Mouse (Mus musculus): Measurements from ENCODE around the gene Pidd1. TPM values are rescaled to one million over a fixed set of nuclear protein-coding genes. Genes with fewer than 3 reads are reported as not detected.
A peak's percentile ranks its signal among the peaks of the same experiment; 100 is the strongest.
"Not testable (repeated sequence)": the region's sequence is repeated elsewhere in the genome, so short reads cannot be mapped to it uniquely, and the experiment has no call there.

Pidd1 gene
- polyA plus RNA-seq, 1 experiment from 2014 or later = 15.0 TPM

- peak overlapping the region; percentile 69 for H3K9ac ChIP-seq
- H3K27ac ChIP-seq = peak overlapping the region; percentile 58
- no peaks in the 10 kb centered on the region for H3K9me3 ChIP-seq
- peak overlapping the region; percentile 51 for H3K4me3 ChIP-seq
- ATAC-seq (ENCODE audit: insufficient number of reproducible peaks, insufficient read depth, low FRiP score, low TSS enrichment) = no peak
- H3K4me2 ChIP-seq (replicated peaks) = peak overlapping the region; percentile 97
- H3K36me3 ChIP-seq = peaks cover 16% of the 10 kb centered on the region
- 1% methylated on average over 23 of the region's 23 CpGs for WGBS
- H3K4me1 ChIP-seq = peaks cover 13% of the 10 kb centered on the region
- H3K27me3 ChIP-seq = peaks cover 32% of the 10 kb centered on the region
Observed at GRCm38 (mm10) chr7:141455610-141456314, 11.9 kb upstream of the Pidd1 start.

- H3K9me3 ChIP-seq = no peaks in the 10 kb centered on the region
- peak within 1 kb of the TSS; percentile 69 for H3K9ac ChIP-seq
- H3K4me3 ChIP-seq = peak within 1 kb of the TSS; percentile 51
- peaks cover 13% of the 10 kb centered on the region for H3K4me1 ChIP-seq
- WGBS = under 1% methylated on average over 43 of the region's 45 CpGs
- peaks cover 25% of the 10 kb centered on the region for H3K27me3 ChIP-seq
- peaks cover 22% of the 10 kb centered on the region for H3K36me3 ChIP-seq
- peak within 1 kb of the TSS; percentile 97 for H3K4me2 ChIP-seq (replicated peaks)
- ATAC-seq (ENCODE audit: insufficient number of reproducible peaks, insufficient read depth, low FRiP score, low TSS enrichment) = peak; percentile 64
- peak within 1 kb of the TSS; percentile 58 for H3K27ac ChIP-seq
Observed at GRCm38 (mm10) chr7:141454967-141455551, 11.2 kb upstream of the Pidd1 start, which contains the start of gene Pnpla2. TSS of gene Pnpla2 (plus strand) at chr7:141455198.

GRCm38 (mm10) chr7:141453636-141454035 lies 9.8 kb upstream of the Pidd1 start:
- H3K4me3 ChIP-seq = no peak overlapping the region
- 81% methylated on average over 2 of the region's 2 CpGs for WGBS
- H3K9me3 ChIP-seq = no peaks in the 10 kb centered on the region
- H3K27ac ChIP-seq = no peak overlapping the region
- no peak overlapping the region for H3K9ac ChIP-seq
- H3K4me1 ChIP-seq = peaks cover 17% of the 10 kb centered on the region
- H3K4me2 ChIP-seq (replicated peaks) = no peak overlapping the region
- peaks cover 36% of the 10 kb centered on the region for H3K36me3 ChIP-seq
- ATAC-seq (ENCODE audit: insufficient number of reproducible peaks, insufficient read depth, low FRiP score, low TSS enrichment) = no peak
- H3K27me3 ChIP-seq = peaks cover 11% of the 10 kb centered on the region

- H3K4me1 ChIP-seq = peaks cover 23% of the 10 kb centered on the region
- no peaks in the 10 kb centered on the region for H3K9me3 ChIP-seq
- no peak for ATAC-seq (ENCODE audit: insufficient number of reproducible peaks, insufficient read depth, low FRiP score, low TSS enrichment)
- H3K27ac ChIP-seq = no peak overlapping the region
- H3K4me2 ChIP-seq (replicated peaks) = no peak overlapping the region
- no peak overlapping the region for H3K9ac ChIP-seq
- H3K36me3 ChIP-seq = peaks cover 38% of the 10 kb centered on the region
- H3K27me3 ChIP-seq = 0 out of 2 replicates have a peak, but pooled peaks cover under 1% of the 10 kb centered on the region
- no peak overlapping the region for H3K4me3 ChIP-seq
Observed at GRCm38 (mm10) chr7:141451928-141452327, 8.1 kb upstream of the Pidd1 start.

- peak within 1 kb of the TSS; percentile 78 for H3K4me3 ChIP-seq
- ATAC-seq (ENCODE audit: insufficient number of reproducible peaks, insufficient read depth, low FRiP score, low TSS enrichment) = peak; percentile 85
- under 1% methylated on average over 63 of the region's 63 CpGs for WGBS
- H3K27ac ChIP-seq = peak within 1 kb of the TSS; percentile 81
- H3K4me1 ChIP-seq = peaks cover 21% of the 10 kb centered on the region
- H3K9me3 ChIP-seq = no peaks in the 10 kb centered on the region
- H3K27me3 ChIP-seq = no peaks in the 10 kb centered on the region
- peak within 1 kb of the TSS; percentile 91 for H3K9ac ChIP-seq
- peaks cover 37% of the 10 kb centered on the region for H3K36me3 ChIP-seq
- H3K4me2 ChIP-seq (replicated peaks) = peak within 1 kb of the TSS; percentile 71
Observed at GRCm38 (mm10) chr7:141447110-141447991, 3.5 kb upstream of the Pidd1 start, which contains the start of gene Rplp2. TSS of gene Rplp2 (plus strand) at chr7:141447370.

- H3K27me3 ChIP-seq; H3K27ac ChIP-seq; H3K9ac ChIP-seq; ATAC-seq (ENCODE audit: insufficient number of reproducible peaks, insufficient read depth, low FRiP score, low TSS enrichment); H3K9me3 ChIP-seq: not testable (repeated sequence)
- WGBS = 80% methylated on average over 3 of the region's 3 CpGs
- H3K4me3 ChIP-seq = peak overlapping the region; percentile 8; the same call in 1 of the 2 replicates
- H3K4me2 ChIP-seq (replicated peaks) = peak overlapping the region; percentile 71; the same call in 1 of the 2 replicates
- H3K4me1 ChIP-seq = peaks cover 29% of the 10 kb centered on the region
- peaks cover 35% of the 10 kb centered on the region for H3K36me3 ChIP-seq
Observed at GRCm38 (mm10) chr7:141446374-141446773, 2.5 kb upstream of the Pidd1 start.

GRCm38 (mm10) chr7:141443081-141443821 lies 574 bp downstream of the Pidd1 start:
- Histone ChIP-seq H3K9ac (peak overlapping the region; percentile 53), H3K36me3 (peaks cover 38% of the 10 kb centered on the region), H3K9me3 (no peaks in the 10 kb centered on the region), H3K4me1 (peaks cover 21% of the 10 kb centered on the region), H3K4me3 (peak overlapping the region; percentile 38), H3K27ac (peak overlapping the region; percentile 38), H3K4me2 (replicated peaks) (peak overlapping the region; percentile 57), H3K27me3 (no peaks in the 10 kb centered on the region)
- WGBS = 26% methylated on average over 12 of the region's 12 CpGs
- no peak for ATAC-seq (ENCODE audit: insufficient number of reproducible peaks, insufficient read depth, low FRiP score, low TSS enrichment)

- 92% methylated on average over 13 of the region's 13 CpGs for WGBS
- H3K36me3 ChIP-seq = peaks cover 41% of the 10 kb centered on the region
Observed at GRCm38 (mm10) chr7:141442199-141442598, 1.6 kb downstream of the Pidd1 start.

GRCm38 (mm10) chr7:141441460-141441859 lies 2.4 kb downstream of the Pidd1 start:
- Histone ChIP-seq H3K36me3 (peaks cover 41% of the 10 kb centered on the region), H3K4me3 (no peak overlapping the region), H3K9me3 (no peaks in the 10 kb centered on the region), H3K27ac (no peak overlapping the region), H3K4me1 (peaks cover 28% of the 10 kb centered on the region), H3K9ac (no peak overlapping the region), H3K4me2 (replicated peaks) (no peak overlapping the region), H3K27me3 (no peaks in the 10 kb centered on the region)
- 90% methylated on average over 9 of the region's 9 CpGs for WGBS
- no peak for ATAC-seq (ENCODE audit: insufficient number of reproducible peaks, insufficient read depth, low FRiP score, low TSS enrichment)

More at GRCm38 (mm10) chr7:141442199-141442598, 1.6 kb downstream of the Pidd1 start:
- Histone ChIP-seq H3K4me1 (peaks cover 21% of the 10 kb centered on the region), H3K4me3 (peak overlapping the region; percentile 38; the same call in 1 of the 2 replicates), H3K9ac (peak overlapping the region; percentile 53), H3K27ac (no peak overlapping the region), H3K9me3 (no peaks in the 10 kb centered on the region), H3K4me2 (replicated peaks) (peak overlapping the region; percentile 57), H3K27me3 (no peaks in the 10 kb centered on the region)
- ATAC-seq (ENCODE audit: insufficient number of reproducible peaks, insufficient read depth, low FRiP score, low TSS enrichment) = no peak

- ATAC-seq (ENCODE audit: insufficient number of reproducible peaks, insufficient read depth, low FRiP score, low TSS enrichment) = no peak
- H3K4me1 ChIP-seq = peaks cover 35% of the 10 kb centered on the region
- H3K9ac ChIP-seq = no peak overlapping the region
- no peak overlapping the region for H3K4me2 ChIP-seq (replicated peaks)
- H3K36me3 ChIP-seq = peaks cover 41% of the 10 kb centered on the region
- H3K27ac ChIP-seq = no peak overlapping the region
- H3K27me3 ChIP-seq = no peaks in the 10 kb centered on the region
- no peak overlapping the region for H3K4me3 ChIP-seq
- no peaks in the 10 kb centered on the region for H3K9me3 ChIP-seq
- WGBS = 40% methylated on average over 6 of the region's 6 CpGs
Observed at GRCm38 (mm10) chr7:141440613-141441012, 3.2 kb downstream of the Pidd1 start.

- H3K4me3 ChIP-seq = no peak overlapping the region
- ATAC-seq (ENCODE audit: insufficient number of reproducible peaks, insufficient read depth, low FRiP score, low TSS enrichment) = no peak
- no peak overlapping the region for H3K4me2 ChIP-seq (replicated peaks)
- H3K36me3 ChIP-seq = peaks cover 41% of the 10 kb centered on the region
- H3K9ac ChIP-seq = no peak overlapping the region
- 93% methylated on average over 11 of the region's 11 CpGs for WGBS
- no peaks in the 10 kb centered on the region for H3K27me3 ChIP-seq
- H3K9me3 ChIP-seq = no peaks in the 10 kb centered on the region
- no peak overlapping the region for H3K27ac ChIP-seq
- H3K4me1 ChIP-seq = peaks cover 41% of the 10 kb centered on the region
Observed at GRCm38 (mm10) chr7:141439811-141440210, 4.0 kb downstream of the Pidd1 start.
